Mouse (Mus musculus) CH12.LX (cell line): Measurements from ENCODE around the gene Disp3. TPM values are rescaled to one million over a fixed set of nuclear protein-coding genes. Genes with fewer than 3 reads are reported as not detected.

Experiments used
- DNase-seq: peaks from one replicate; pipeline ENCODE4 v3.0.0-alpha.2; 2013; ENCODE audit errors: extremely low read depth
- H3K27ac ChIP-seq: 2 replicates; pipeline ENCODE4 v1.5.1; 2012; ENCODE audit warnings: low read depth, mild to moderate bottlenecking, control low read depth, moderate library complexity; ENCODE audit not compliant: insufficient read depth
- H3K27me3 ChIP-seq: replicated peaks from 2 replicates; pipeline ENCODE3; 2012; ENCODE audit warnings: inconsistent platforms
- H3K36me3 ChIP-seq, 2 experiments: replicated peaks in 1 of 2; 2 replicates each; pipeline versions ENCODE3 to v1.6.1; 2012; ENCODE audit warnings: inconsistent platforms in 1 of 2, low read length in 1 of 2, mild to moderate bottlenecking in 1 of 2, mixed read lengths in 1 of 2, moderate library complexity in 1 of 2; ENCODE audit not compliant: control insufficient read depth in 1 of 2, insufficient read depth in 1 of 2
- H3K4me1 ChIP-seq, 2 experiments: 2 replicates each; pipeline ENCODE4 v1.6.1; 2012; ENCODE audit warnings: inconsistent platforms in 1 of 2, moderate library complexity in 1 of 2; ENCODE audit not compliant: insufficient read depth in 2 of 2, control insufficient read depth in 1 of 2
- H3K4me2 ChIP-seq: 2 replicates; pipeline ENCODE4 v1.6.1; 2012; ENCODE audit warnings: low read depth, mild to moderate bottlenecking, control low read depth; ENCODE audit not compliant: poor library complexity, insufficient read depth, severe bottlenecking
- H3K4me3 ChIP-seq, 3 experiments: fragments of 150-350 bp in 1 of 3; sonication (generic) in 1 of 3; replicated peaks in 1 of 3; 2 replicates each; pipeline versions ENCODE3 to v1.5.1; 2011 to 2012; ENCODE audit warnings: low read depth in 2 of 3, low read length in 2 of 3, mild to moderate bottlenecking in 2 of 3, moderate library complexity in 2 of 3, control low read depth in 1 of 3, improper control_type of control experiment in 1 of 3, inconsistent platforms in 1 of 3, mixed read lengths in 1 of 3; ENCODE audit not compliant: poor library complexity in 1 of 3
- H3K79me2 ChIP-seq: replicated peaks from 2 replicates; pipeline ENCODE4 v1.6.1; 2012; ENCODE audit warnings: mild to moderate bottlenecking, moderate library complexity; ENCODE audit not compliant: control insufficient read depth, poor library complexity, insufficient read depth, severe bottlenecking; ENCODE audit errors: extremely low read depth
- H3K9ac ChIP-seq: 2 replicates; pipeline ENCODE4 v1.6.1; 2012; ENCODE audit warnings: low read depth, mild to moderate bottlenecking, control low read depth, moderate library complexity; ENCODE audit not compliant: insufficient read depth
- H3K9me3 ChIP-seq: replicated peaks from 2 replicates; pipeline ENCODE3; 2012; ENCODE audit warnings: low read length, inconsistent platforms, mixed read lengths
- CHD1 ChIP-seq: IDR thresholded peaks from 2 replicates; pipeline ENCODE4 v1.6.1; 2012; ENCODE audit warnings: low read depth, low read length, improper control_type of control experiment, inconsistent platforms
- E2F4 ChIP-seq: IDR thresholded peaks from 2 replicates; pipeline ENCODE4 v1.6.1; 2011; ENCODE audit warnings: low read depth, low read length, improper control_type of control experiment; ENCODE audit not compliant: insufficient replicate concordance
- ELF1 ChIP-seq: IDR thresholded peaks from 2 replicates; pipeline ENCODE4 v1.6.1; 2014; ENCODE audit warnings: low read depth, mild to moderate bottlenecking, inconsistent platforms, low read length, improper control_type of control experiment
- IRF4 ChIP-seq: IDR thresholded peaks from 2 replicates; pipeline ENCODE4 v1.6.1; 2014; ENCODE audit warnings: low read depth, mild to moderate bottlenecking, inconsistent platforms, low read length, improper control_type of control experiment
- JUN ChIP-seq: IDR thresholded peaks from 2 replicates; pipeline ENCODE4 v1.6.1; 2011; ENCODE audit warnings: low read depth, mild to moderate bottlenecking, low read length, improper control_type of control experiment, moderate library complexity; ENCODE audit not compliant: insufficient read depth
- MAFK ChIP-seq: IDR thresholded peaks from 2 replicates; pipeline ENCODE4 v1.6.1; 2011; ENCODE audit warnings: low read length, improper control_type of control experiment; ENCODE audit not compliant: insufficient replicate concordance
- MAX ChIP-seq: IDR thresholded peaks from 2 replicates; pipeline ENCODE4 v1.6.1; 2011; ENCODE audit warnings: low read length, improper control_type of control experiment
- MAZ ChIP-seq: IDR thresholded peaks from 2 replicates; pipeline ENCODE4 v1.6.1; 2012; ENCODE audit warnings: low read depth, mild to moderate bottlenecking, inconsistent platforms, low read length, improper control_type of control experiment, moderate library complexity
- MXI1 ChIP-seq: IDR thresholded peaks from 2 replicates; pipeline ENCODE4 v1.6.1; 2011; ENCODE audit warnings: mild to moderate bottlenecking, low read depth, low read length, improper control_type of control experiment
- MYC ChIP-seq: IDR thresholded peaks from 2 replicates; pipeline ENCODE4 v1.6.1; 2011; ENCODE audit warnings: low read depth, mild to moderate bottlenecking, improper control_type of control experiment, low read length
- NRF1 ChIP-seq: IDR thresholded peaks from 2 replicates; pipeline ENCODE4 v1.6.1; 2014; ENCODE audit warnings: low read depth, mild to moderate bottlenecking, inconsistent platforms, low read length, improper control_type of control experiment, moderate library complexity
- PAX5 ChIP-seq: IDR thresholded peaks from 2 replicates; pipeline ENCODE4 v1.6.1; 2012; ENCODE audit warnings: low read length, inconsistent platforms, mixed read lengths
- POLR2A ChIP-seq: IDR thresholded peaks from 2 replicates; pipeline ENCODE4 v1.6.1; 2011; ENCODE audit warnings: low read depth, mild to moderate bottlenecking, improper control_type of control experiment, low read length
- POLR2AphosphoS2 ChIP-seq: IDR thresholded peaks from 2 replicates; pipeline ENCODE4 v1.6.1; 2011; ENCODE audit warnings: low read depth, low read length, improper control_type of control experiment
- RCOR1 ChIP-seq: conservative IDR thresholded peaks from 2 replicates; pipeline ENCODE4 v1.6.1; 2012; ENCODE audit warnings: low read depth, mild to moderate bottlenecking, inconsistent platforms, low read length, improper control_type of control experiment
- TBP ChIP-seq: conservative IDR thresholded peaks from 2 replicates; pipeline ENCODE4 v1.6.1; 2011; ENCODE audit warnings: low read depth, low read length, improper control_type of control experiment
- TCF12 ChIP-seq: IDR thresholded peaks from 2 replicates; pipeline ENCODE4 v1.6.1; 2014; ENCODE audit warnings: low read depth, mild to moderate bottlenecking, inconsistent platforms, low read length, improper control_type of control experiment
- ZC3H11A ChIP-seq: IDR thresholded peaks from 2 replicates; pipeline ENCODE4 v1.6.1; 2012; ENCODE audit warnings: low read depth, mild to moderate bottlenecking, inconsistent platforms, low read length, improper control_type of control experiment
- dilution Hi-C: fragments of 300-500 bp; cut with MboI; formaldehyde crosslinking; loops from 2 replicates; pipeline ENCODE4 v1.14.3; 2020; ENCODE audit warnings: low sequenced_read_pairs; ENCODE audit not compliant: extremely low pct_unique_long_range_greater_than_20kb, extremely low pct_ligation_motif_present
- in situ Hi-C: fragments of 300-500 bp; cut with MboI; formaldehyde crosslinking; loops from 3 replicates; pipeline ENCODE4 v1.14.3; 2019; ENCODE audit warnings: low sequenced_read_pairs, low pct_ligation_motif_present, low pct_unique_long_range_greater_than_20kb, mixed read lengths
- polyA plus RNA-seq: library from polyadenylated mRNA; unstranded; fragments of >175 nt; gene quantifications from 2 replicates; pipeline ENCODE4 v1.2.1, GENCODE M21; 2012; ENCODE audit warnings: low read depth; ENCODE audit not compliant: insufficient read length
- total RNA-seq, 2 experiments: library from RNA; depleted of rRNA; stranded (reverse); fragments of 300-350 nt in 1 of 2; fragments of >200 nt in 1 of 2; gene quantifications; 2 replicates each; pipeline ENCODE4 v1.2.3; 2012 to 2014

The Disp3 gene
- total and polyA plus RNA-seq, 3 experiments, result not detected

DNA sequence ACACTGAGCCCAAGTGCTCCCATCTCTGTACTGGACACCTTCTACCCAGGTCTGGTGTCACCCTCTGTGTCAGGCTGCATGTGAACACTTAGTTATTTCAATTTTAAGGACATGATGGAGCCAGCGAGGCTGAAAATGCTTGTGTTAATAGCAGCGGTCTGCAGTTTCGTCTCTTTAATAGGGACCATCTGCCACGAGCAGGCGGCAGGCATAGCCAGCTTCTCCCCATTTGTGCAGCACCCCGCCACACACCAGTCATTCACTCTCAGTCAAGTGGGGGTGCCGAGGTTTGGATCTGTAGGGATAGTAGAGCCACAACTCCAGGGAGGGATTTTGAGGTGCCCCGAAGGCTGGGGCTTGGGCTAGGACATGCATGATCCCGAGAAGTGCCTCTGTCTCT is 47.4 kb downstream of the Disp3 start:
- Histone ChIP-seq H3K27me3 (peaks cover 58% of the 10 kb centered on the region), H3K27ac (no peak overlapping the region), H3K79me2 (no peaks in the 10 kb centered on the region), H3K36me3 (no peaks in the 10 kb centered on the region), H3K4me2 (no peak overlapping the region), H3K9me3 (peaks cover 1% of the 10 kb centered on the region), H3K9ac (no peak overlapping the region), H3K4me1 (no peaks in the 10 kb centered on the region), H3K4me3 (no peak overlapping the region)
- DNase-seq, result no peak
- no peak for TF ChIP-seq POLR2A
- no peak for TF ChIP-seq MAZ
- no peak for TF ChIP-seq MYC
- no peak for TF ChIP-seq MAFK
- TF ChIP-seq TBP, result no peak
- no peak for TF ChIP-seq E2F4
- no peak for TF ChIP-seq ZC3H11A
- no peak for TF ChIP-seq IRF4
- no peak for TF ChIP-seq JUN
- TF ChIP-seq CHD1, result no peak
- dilution Hi-C loops, result no loop called here
- in situ Hi-C loops, result loop anchor here (10.0 kb wide), 1 partner anchor 66 kb away; no protein-coding TSS in a partner anchor

DNA sequence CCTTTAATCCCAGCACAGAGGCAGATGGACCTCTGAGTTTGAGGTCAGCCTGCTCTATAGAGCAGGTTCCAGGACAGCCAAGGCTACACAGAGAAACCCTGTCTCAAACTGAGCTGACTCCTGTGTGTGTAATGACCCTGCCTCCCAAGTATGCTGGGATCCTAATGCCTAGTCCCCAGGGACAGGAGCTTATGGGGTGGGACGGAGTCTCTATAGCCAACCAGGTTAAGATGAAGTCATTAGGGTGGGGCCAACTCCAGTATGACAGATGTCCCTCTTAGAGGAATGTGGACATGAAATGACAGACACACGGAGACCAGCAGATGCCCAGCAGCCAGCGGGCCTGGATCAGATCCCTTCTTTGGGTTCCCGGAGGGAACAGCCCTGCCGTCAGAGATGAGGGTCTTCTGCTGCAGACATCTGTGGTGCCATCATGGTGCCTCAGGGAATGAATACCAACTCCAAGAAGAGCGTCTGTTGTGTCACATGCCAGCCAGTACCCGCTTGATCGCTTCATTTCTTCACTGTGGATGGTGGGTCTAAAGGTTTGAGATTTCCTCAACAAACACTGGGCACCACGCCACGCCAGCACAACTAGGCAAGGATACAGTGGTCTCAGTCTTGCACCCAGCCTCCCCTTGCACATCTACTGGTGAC is 48.2 kb downstream of the Disp3 start:
- TF ChIP-seq ELF1 (no peak), MAX (no peak), CHD1 (no peak), TCF12 (no peak), RCOR1 (no peak), PAX5 (no peak), MXI1 (no peak), NRF1 (no peak), POLR2AphosphoS2 (no peak)
- Histone ChIP-seq H3K79me2 (no peaks in the 10 kb centered on the region), H3K4me1 (no peaks in the 10 kb centered on the region), H3K27ac (no peak overlapping the region), H3K9ac (no peak overlapping the region), H3K27me3 (peaks cover 62% of the 10 kb centered on the region), H3K4me3 (no peak overlapping the region), H3K36me3 (no peaks in the 10 kb centered on the region), H3K4me2 (no peak overlapping the region), H3K9me3 (no peaks in the 10 kb centered on the region)
- in situ Hi-C loops, result loop anchor here (10.0 kb wide), 1 partner anchor 65 kb away; no protein-coding TSS in a partner anchor
- dilution Hi-C loops, result no loop called here
- DNase-seq, result no peak
